Mouse (Mus musculus): ENCODE measurements around the gene Hoxc12. TPM values are rescaled to one million over a fixed set of nuclear protein-coding genes. Genes with fewer than 3 reads are reported as not detected.
A peak's percentile ranks its signal among the peaks of the same experiment; 100 is the strongest.

The Hoxc12 gene
- polyA plus RNA-seq, 1 experiment from 2014 or later: not detected

DNA sequence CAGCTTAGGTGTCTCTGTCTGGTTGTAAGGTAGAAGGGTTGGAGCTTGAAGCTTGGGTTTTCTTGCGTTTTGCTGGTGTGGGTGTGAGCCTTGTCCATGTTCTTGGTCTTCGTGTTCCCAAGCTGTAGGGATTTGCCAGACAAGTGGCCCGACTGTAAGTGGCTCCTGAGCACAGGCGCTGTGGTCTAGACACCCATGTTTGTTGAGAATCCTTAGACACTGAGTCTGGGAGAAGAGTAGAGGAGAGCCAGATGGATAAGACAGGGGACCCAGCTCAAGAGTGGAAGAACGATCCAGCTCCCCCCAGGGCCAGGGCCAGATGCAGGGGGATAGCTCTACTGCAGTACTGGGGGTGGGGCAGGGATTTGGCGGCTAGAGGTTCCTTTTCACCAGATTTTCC, 36.2 kb downstream of the Hoxc12 start:
- ATAC-seq (no peak), DNase-seq (ENCODE audit: low spot score) (no peak)
- no peaks in the 10 kb centered on the region for H3K9me3 ChIP-seq (ENCODE audit: low read length)
- no peaks in the 10 kb centered on the region for H3K4me1 ChIP-seq (ENCODE audit: insufficient read depth, low read depth, low read length)
- H3K27me3 ChIP-seq (replicated peaks; ENCODE audit: insufficient read depth, low read length): peaks cover 84% of the 10 kb centered on the region
- 1% methylated on average over 6 of the region's 6 CpGs for WGBS
- no peak overlapping the region for H3K27ac ChIP-seq (ENCODE audit: low read length)
- TF ChIP-seq CTCF (IDR thresholded peaks at IDR 0.05) (no peak), EP300 (IDR thresholded peaks at IDR 0.05) (no peak)
- no peaks in the 10 kb centered on the region for H3K36me3 ChIP-seq (ENCODE audit: insufficient read depth, low read length)
- no peak overlapping the region for H3K4me2 ChIP-seq (replicated peaks; ENCODE audit: low read depth, low read length)
- H3K4me3 ChIP-seq (ENCODE audit: low read depth, low read length): no peak overlapping the region
- H3K9ac ChIP-seq (replicated peaks; ENCODE audit: low read depth): no peak overlapping the region

DNA sequence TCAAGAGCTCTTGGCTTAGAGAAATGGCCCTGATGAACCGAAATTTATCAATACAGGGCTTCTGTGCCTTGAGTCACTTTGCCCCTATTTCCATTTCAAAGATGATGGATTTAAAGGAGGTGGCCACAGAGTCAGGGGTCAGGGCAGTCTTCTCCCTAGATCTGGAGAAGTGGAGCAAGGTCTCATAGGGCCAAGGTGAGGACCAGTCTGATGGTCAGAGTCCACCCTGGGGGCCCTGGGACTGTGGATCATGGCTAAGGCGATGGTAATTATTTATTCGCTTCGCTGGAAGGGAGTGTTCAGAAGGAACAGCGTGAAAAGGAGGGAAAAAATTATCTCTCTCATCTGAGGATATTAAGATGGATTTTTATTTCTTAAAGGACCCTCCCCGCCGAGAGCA, 38.5 kb downstream of the Hoxc12 start:
- Histone ChIP-seq H3K27ac (ENCODE audit: low read length) (no peak overlapping the region), H3K4me1 (ENCODE audit: insufficient read depth, low read depth, low read length) (no peaks in the 10 kb centered on the region), H3K4me2 (replicated peaks; ENCODE audit: low read depth, low read length) (no peak overlapping the region), H3K9me3 (ENCODE audit: low read length) (no peaks in the 10 kb centered on the region), H3K36me3 (ENCODE audit: insufficient read depth, low read length) (no peaks in the 10 kb centered on the region), H3K4me3 (ENCODE audit: low read depth, low read length) (no peak overlapping the region), H3K27me3 (replicated peaks; ENCODE audit: insufficient read depth, low read length) (peaks cover 84% of the 10 kb centered on the region), H3K9ac (replicated peaks; ENCODE audit: low read depth) (no peak overlapping the region)
- 9% methylated on average over 7 of the region's 7 CpGs for WGBS
- ATAC-seq (no peak), DNase-seq (ENCODE audit: low spot score) (no peak)
- TF ChIP-seq CTCF (IDR thresholded peaks at IDR 0.05): no peak
- TF ChIP-seq EP300 (IDR thresholded peaks at IDR 0.05): no peak

GRCm38 (mm10) chr15:102975688-102976111, 39.1 kb downstream of the Hoxc12 start:
- Histone ChIP-seq H3K36me3 (ENCODE audit: insufficient read depth, low read length) (no peaks in the 10 kb centered on the region), H3K4me1 (ENCODE audit: insufficient read depth, low read depth, low read length) (no peaks in the 10 kb centered on the region), H3K27ac (ENCODE audit: low read length) (no peak overlapping the region), H3K27me3 (replicated peaks; ENCODE audit: insufficient read depth, low read length) (peaks cover 81% of the 10 kb centered on the region), H3K9ac (replicated peaks; ENCODE audit: low read depth) (no peak overlapping the region), H3K4me3 (ENCODE audit: low read depth, low read length) (no peak overlapping the region), H3K4me2 (replicated peaks; ENCODE audit: low read depth, low read length) (no peak overlapping the region), H3K9me3 (ENCODE audit: low read length) (no peaks in the 10 kb centered on the region)
- ATAC-seq: no peak
- no peak for DNase-seq (ENCODE audit: low spot score)
- TF ChIP-seq CTCF (IDR thresholded peaks at IDR 0.05) (no peak), EP300 (IDR thresholded peaks at IDR 0.05) (no peak)
- WGBS: 1% methylated on average over 21 of the region's 21 CpGs

DNA sequence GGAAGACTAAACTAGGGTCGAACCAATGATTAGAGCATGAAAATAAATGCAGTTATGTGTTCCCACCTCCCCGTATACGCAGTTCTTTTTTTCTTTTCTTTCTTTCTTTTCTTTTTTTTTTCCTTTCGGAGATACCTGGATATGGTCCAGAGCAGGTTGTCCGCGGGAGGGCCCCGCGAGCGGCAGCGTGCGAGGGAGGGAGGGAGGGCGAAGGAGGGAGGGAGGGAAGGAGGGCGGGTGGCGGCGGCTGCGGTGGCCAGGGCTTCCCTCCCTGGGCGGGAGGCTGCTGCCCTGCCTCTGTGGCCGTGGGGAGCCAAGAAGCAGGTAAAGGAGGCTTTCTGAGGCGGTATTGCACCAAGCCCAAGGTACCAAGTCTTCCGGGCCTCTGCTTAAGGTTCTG, 39.6 kb downstream of the Hoxc12 start, which contains the start of gene Hoxc9:
Gene Hoxc9 (plus strand): TSS at position 269 of the 400 bp plus-strand sequence.
- H3K27ac ChIP-seq (ENCODE audit: low read length): no peak within 1 kb of the TSS
- no peaks in the 10 kb centered on the region for H3K4me1 ChIP-seq (ENCODE audit: insufficient read depth, low read depth, low read length)
- WGBS: 2% methylated on average over 16 of the region's 20 CpGs
- no peaks in the 10 kb centered on the region for H3K9me3 ChIP-seq (ENCODE audit: low read length)
- no peak within 1 kb of the TSS for H3K9ac ChIP-seq (replicated peaks; ENCODE audit: low read depth)
- no peak for ATAC-seq
- H3K36me3 ChIP-seq (ENCODE audit: insufficient read depth, low read length): no peaks in the 10 kb centered on the region
- TF ChIP-seq CTCF (IDR thresholded peaks at IDR 0.05) (no peak), EP300 (IDR thresholded peaks at IDR 0.05) (no peak)
- DNase-seq (ENCODE audit: low spot score): no peak
- H3K4me2 ChIP-seq (replicated peaks; ENCODE audit: low read depth, low read length): peak within 1 kb of the TSS; percentile 49
- peak within 1 kb of the TSS; percentile 35 for H3K4me3 ChIP-seq (ENCODE audit: low read depth, low read length)
- H3K27me3 ChIP-seq (replicated peaks; ENCODE audit: insufficient read depth, low read length): peaks cover 81% of the 10 kb centered on the region

DNA sequence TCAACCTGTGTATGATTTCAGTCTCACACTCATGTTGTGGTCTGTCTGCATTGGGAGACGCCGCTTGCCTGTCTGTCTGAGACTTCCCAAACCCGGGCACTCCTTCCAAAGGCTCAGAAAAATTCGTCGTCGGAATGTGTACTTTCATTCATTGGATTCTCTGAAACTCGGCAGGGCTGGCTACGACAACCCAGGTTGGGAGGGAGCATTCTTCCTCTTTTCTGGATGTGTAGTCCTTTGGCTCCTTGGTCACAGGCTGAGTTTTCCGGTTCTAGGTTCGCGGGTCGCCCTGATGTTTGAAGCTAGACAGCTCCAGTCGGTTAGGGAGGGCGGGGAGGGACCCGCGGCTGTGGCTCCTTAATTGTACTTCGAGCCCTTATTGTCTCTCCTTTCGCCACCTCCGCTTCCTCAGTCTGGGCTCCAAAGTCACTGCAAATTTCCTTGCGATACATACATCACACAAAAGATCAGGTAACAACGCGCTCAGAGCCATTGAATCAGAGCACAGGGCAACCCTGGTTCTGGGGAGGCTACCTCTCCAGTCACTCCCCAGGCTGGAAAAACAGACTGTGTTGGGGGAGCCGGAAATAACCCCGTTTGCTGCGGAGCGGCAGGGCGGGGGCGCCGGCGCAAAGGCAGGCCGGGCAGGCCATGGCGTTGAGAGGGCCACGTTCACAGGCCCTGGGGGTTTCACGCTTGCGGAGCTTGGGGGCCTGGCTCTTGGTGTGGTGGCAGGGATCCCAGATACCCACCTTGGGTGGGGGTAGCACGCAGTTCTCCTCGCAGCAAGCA, 40.3 kb downstream of the Hoxc12 start:
- H3K4me2 ChIP-seq (replicated peaks; ENCODE audit: low read depth, low read length): peak overlapping the region; percentile 49

GRCm38 (mm10) chr15:102977423-102977974, 40.9 kb downstream of the Hoxc12 start:
- Histone ChIP-seq H3K9ac (replicated peaks; ENCODE audit: low read depth) (no peak overlapping the region), H3K27me3 (replicated peaks; ENCODE audit: insufficient read depth, low read length) (peaks cover 87% of the 10 kb centered on the region), H3K4me1 (ENCODE audit: insufficient read depth, low read depth, low read length) (no peaks in the 10 kb centered on the region), H3K27ac (ENCODE audit: low read length) (no peak overlapping the region), H3K4me2 (replicated peaks; ENCODE audit: low read depth, low read length) (peak overlapping the region; percentile 49), H3K9me3 (ENCODE audit: low read length) (no peaks in the 10 kb centered on the region), H3K36me3 (ENCODE audit: insufficient read depth, low read length) (no peaks in the 10 kb centered on the region), H3K4me3 (ENCODE audit: low read depth, low read length) (peak overlapping the region; percentile 35)
- ATAC-seq (no peak), DNase-seq (ENCODE audit: low spot score) (no peak)
- WGBS: 2% methylated on average over 13 of the region's 16 CpGs
- no peak for TF ChIP-seq EP300 (IDR thresholded peaks at IDR 0.05)
- TF ChIP-seq CTCF (IDR thresholded peaks at IDR 0.05): no peak

More for the DNA sequence above, 40.3 kb downstream of the Hoxc12 start:
- 2% methylated on average over 37 of the region's 37 CpGs for WGBS
- ATAC-seq (no peak), DNase-seq (ENCODE audit: low spot score) (no peak)
- H3K27ac ChIP-seq (ENCODE audit: low read length): no peak overlapping the region
- H3K27me3 ChIP-seq (replicated peaks; ENCODE audit: insufficient read depth, low read length): peaks cover 86% of the 10 kb centered on the region
- no peak overlapping the region for H3K9ac ChIP-seq (replicated peaks; ENCODE audit: low read depth)
- no peaks in the 10 kb centered on the region for H3K36me3 ChIP-seq (ENCODE audit: insufficient read depth, low read length)
- H3K9me3 ChIP-seq (ENCODE audit: low read length): no peaks in the 10 kb centered on the region
- H3K4me1 ChIP-seq (ENCODE audit: insufficient read depth, low read depth, low read length): no peaks in the 10 kb centered on the region
- H3K4me3 ChIP-seq (ENCODE audit: low read depth, low read length): peak overlapping the region; percentile 35
- no peak for TF ChIP-seq EP300 (IDR thresholded peaks at IDR 0.05)
- TF ChIP-seq CTCF (IDR thresholded peaks at IDR 0.05): no peak

Data from lung, postnatal 0 days (tissue).